Mouse (Mus musculus): ENCODE data around the gene Sis.

Sis gene

GRCm38 (mm10) chr3:72967675-72968074 is at the start of gene Sis:
Gene Sis, minus strand, starts transcription at chr3:72967863.
- no peak for DNase-seq (ENCODE audit: extremely low spot score)

GRCm38 (mm10) chr3:73006045-73006444 is 38.4 kb upstream of the Sis start:
- DNase-seq (ENCODE audit: extremely low spot score), result no peak

- DNase-seq (ENCODE audit: extremely low spot score), result no peak
Observed at GRCm38 (mm10) chr3:73002933-73003696, 35.5 kb upstream of the Sis start.

GRCm38 (mm10) chr3:72997517-72997916 is 29.9 kb upstream of the Sis start:
- no peak for DNase-seq (ENCODE audit: extremely low spot score)

- no peak for DNase-seq (ENCODE audit: extremely low spot score)
Observed at GRCm38 (mm10) chr3:72990992-72991391, 23.3 kb upstream of the Sis start.

- no peak for DNase-seq (ENCODE audit: extremely low spot score)
Observed at GRCm38 (mm10) chr3:72976602-72977001, 8.9 kb upstream of the Sis start.

GRCm38 (mm10) chr3:72918919-72919526 is 48.6 kb downstream of the Sis start:
- no peak for DNase-seq (ENCODE audit: extremely low spot score)

- DNase-seq (ENCODE audit: extremely low spot score), result no peak
Observed at GRCm38 (mm10) chr3:72882501-72882900, 85.2 kb downstream of the Sis start.

- no peak for DNase-seq (ENCODE audit: extremely low spot score)
Observed at GRCm38 (mm10) chr3:72868141-72868540, 99.5 kb downstream of the Sis start.

GRCm38 (mm10) chr3:72858738-72859137 is 108.9 kb downstream of the Sis start:
- no peak for DNase-seq (ENCODE audit: extremely low spot score)

GRCm38 (mm10) chr3:72855405-72855804 is 112.3 kb downstream of the Sis start:
- DNase-seq (ENCODE audit: extremely low spot score), result no peak

- no peak for DNase-seq (ENCODE audit: extremely low spot score)
Observed at GRCm38 (mm10) chr3:72840641-72841040, 127.0 kb downstream of the Sis start.
